Mouse (Mus musculus) large intestine, adult 2 months (tissue): ENCODE data around the gene Mdh2. TPM values are rescaled to one million over a fixed set of nuclear protein-coding genes. Genes with fewer than 3 reads are reported as not detected.

Source experiments
- DNase-seq: peaks from one replicate; pipeline ENCODE4 v3.0.0-alpha.2; 2012; ENCODE audit warnings: low read depth, low spot score
- WGBS: fragments of 180-500 bp; shearing (Covaris S2); methylation state at CpG from one replicate; pipeline ENCODE4 v1.1.7; 2018; 5-methylcytosine and 5-hydroxymethylcytosine counted together
- polyA plus RNA-seq: library from polyadenylated mRNA; depleted of rRNA; stranded (reverse); fragments of >200 nt; gene quantifications from 2 replicates; pipeline ENCODE4 v1.2.3, GENCODE M21; 2012

The Mdh2 gene
- polyA plus RNA-seq, 1 experiment: 922 TPM

DNA sequence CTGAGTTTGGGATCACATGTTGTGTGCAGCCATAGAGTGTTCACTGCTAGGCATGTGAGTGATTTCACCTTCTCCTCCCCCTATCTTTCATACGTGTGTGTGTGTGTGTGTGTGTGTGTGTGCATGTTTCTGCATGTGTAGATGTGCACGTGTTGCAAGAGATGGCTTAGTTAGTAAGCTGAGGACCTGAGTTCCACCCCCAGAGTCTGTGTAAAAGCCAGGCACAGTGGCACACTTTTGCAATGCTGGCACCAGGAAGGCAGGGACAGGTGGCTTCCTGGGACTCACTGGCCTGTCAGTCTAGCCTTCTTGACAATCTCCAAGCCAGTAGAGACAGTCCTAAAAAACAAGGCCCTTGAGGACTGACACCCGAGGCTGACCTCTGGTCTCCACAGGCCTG lies 13.3 kb upstream of the Mdh2 start:
- DNase-seq: no peak
- WGBS: 71% methylated on average over 3 of the region's 3 CpGs

DNA sequence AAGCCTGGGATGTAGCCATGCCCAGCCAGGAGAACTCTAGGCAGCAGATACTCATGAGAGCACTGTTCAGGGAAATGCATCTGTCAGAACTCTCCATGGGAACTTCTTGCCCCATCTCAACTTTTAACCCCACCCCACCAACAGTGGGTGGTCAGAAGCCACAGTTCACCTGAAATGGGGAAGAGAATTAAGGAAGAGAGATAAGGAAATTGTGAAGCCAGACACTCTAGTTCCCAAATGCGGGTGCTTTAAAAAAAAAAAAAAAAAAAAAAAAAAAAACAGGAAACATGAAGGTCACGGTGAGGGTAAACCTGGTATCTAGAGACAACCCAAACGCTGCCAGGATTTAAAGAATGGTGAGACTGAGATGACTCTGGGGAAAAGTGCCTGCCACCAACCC lies 5.8 kb upstream of the Mdh2 start:
- WGBS: 12% methylated on average over 3 of the region's 3 CpGs
- DNase-seq: no peak

DNA sequence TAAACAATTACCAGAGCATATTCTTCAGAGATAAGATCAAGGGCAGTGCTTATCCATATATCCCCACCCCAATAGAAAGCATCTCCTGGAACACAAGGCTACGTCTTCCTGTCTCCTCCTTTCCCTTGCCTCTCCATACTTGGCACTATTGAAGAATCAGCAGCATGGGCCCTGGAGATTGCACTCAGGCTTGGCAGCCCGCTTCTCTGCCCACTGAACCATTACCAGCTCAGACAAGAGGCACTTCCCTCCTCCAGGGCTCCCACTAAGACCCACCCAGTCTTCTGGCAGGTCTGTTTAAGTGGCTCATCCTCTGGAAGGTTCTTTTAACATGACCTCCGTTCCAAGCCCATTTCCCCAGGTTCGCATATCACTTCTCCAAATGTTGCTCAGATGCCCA lies 1.7 kb upstream of the Mdh2 start:
- DNase-seq: no peak
- WGBS: 89% methylated on average over 4 of the region's 4 CpGs

DNA sequence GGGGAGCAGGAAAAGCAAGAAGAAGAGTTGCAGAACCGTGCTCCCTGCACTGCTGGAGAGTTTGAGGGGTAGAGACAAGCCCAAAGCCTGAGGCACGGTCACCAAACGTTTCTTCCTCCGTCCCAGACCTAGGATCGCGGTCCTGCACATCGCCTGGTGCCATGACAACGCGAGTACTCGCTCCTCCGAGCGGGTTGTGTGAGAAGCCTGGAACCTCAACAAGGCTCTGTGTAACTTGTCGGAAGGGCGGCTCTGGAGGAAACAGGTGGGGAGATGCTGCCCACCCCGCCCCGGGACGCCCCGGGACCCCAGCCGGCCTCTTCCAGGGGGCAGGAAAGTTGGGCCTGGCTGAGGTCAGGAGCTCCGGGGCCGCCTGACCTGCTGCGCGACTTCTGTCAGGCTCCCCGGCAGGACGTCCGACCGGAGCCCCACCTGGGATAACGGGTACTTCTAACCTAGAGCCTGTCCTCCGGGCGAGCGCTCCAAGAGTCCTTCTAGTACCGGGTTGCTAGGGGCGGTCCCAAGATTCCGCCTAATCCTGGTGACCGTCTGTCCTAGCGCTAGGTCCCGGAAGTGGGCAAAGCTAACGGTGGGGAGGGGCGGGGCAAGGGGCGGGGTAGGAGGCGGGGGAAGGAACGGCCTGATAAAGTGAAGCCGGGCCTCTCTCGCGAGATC lies 347 bp upstream of the Mdh2 start, which contains the start of gene Styxl1:
Gene Styxl1, minus strand, starts transcription at position 590 of the 675 bp plus-strand sequence.
- under 1% methylated on average over 45 of the region's 45 CpGs for WGBS

DNA sequence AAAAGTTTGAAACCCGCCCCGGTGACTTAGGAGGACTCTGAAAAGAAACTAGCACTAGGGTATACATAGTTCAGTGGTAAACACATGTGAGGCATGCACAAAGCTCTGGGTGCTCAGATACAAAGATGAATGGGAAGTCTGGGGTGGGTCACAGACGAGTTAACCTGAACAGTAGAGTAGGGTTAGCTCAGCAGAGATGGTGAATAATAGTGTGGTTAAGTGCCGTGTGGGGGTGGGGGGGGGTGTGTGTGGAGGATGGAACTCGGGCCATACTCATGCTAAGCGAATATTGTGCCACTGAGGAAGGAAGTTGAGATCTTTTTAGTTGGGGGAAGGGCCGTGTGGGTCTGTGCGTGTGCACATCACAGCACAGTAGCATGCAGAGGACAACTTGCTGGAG lies 2.1 kb downstream of the Mdh2 start:
- WGBS: 67% methylated on average over 8 of the region's 8 CpGs
- DNase-seq: no peak

More for the DNA sequence above, 347 bp upstream of the Mdh2 start, which contains the start of gene Styxl1:
- DNase-seq: peak; percentile 6

DNA sequence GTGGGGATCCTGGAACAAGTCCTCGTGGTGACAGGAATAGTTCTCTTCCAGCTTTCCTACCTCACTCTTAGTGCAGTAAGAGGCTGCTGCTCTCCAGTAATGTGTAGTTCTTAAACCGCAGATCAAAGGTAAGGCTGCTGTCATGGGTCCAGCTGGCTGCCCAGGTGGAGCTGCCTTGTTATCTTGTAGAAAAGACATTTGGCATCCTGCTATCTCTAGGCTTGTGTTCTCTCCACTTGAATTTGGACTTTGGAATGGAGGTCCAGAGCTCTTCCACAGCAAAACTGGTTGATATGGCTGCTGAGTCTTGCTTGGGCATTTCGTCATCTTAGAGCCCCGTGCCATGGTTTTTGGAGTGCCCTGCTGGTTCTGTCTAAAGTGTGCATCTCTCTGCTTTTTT lies 4.6 kb downstream of the Mdh2 start:
- DNase-seq: no peak
- 74% methylated on average over 4 of the region's 4 CpGs for WGBS

DNA sequence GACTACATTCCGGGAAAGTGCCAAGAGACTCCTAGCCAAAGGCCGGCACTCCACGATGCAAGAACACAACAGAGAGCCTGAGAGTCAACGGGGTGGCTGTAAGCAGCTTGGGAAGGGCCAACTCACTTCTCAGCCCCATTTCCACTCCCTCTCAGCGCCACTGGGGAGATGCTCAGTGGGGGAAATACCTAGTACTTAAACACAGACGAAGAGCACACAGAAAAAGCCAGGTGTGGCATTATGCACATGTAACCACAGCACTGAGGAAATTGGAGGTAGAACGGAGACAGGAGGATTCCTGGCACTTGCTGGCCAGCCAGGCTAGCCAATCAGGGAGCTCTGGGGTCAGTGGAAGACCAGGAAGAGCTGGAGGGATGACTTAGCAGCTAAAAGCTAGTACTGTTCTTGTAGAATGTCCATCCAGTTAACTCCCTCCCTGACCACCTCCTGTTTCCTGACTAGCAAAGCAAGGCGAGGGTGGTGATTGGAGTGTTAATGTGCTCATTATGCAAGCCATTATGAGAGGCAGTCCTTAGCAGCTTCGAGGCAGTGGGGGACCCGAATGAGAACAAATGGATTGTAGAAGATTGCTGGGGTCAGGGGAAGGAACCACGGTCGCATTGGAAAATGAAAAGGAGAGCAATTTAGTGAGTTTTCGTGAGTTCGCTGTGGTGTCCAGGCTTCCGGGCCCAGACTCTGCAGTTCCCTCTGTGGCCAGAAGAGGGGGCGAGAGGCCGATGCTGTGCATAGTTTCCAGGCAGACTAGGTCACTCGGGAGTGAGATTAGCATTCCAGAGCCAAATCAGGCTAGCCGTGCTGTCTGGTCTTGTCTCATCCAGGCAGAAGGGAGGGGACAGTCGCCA lies 15.9 kb downstream of the Mdh2 start:
- WGBS: 19% methylated on average over 20 of the region's 20 CpGs
- DNase-seq: peak; percentile 57

DNA sequence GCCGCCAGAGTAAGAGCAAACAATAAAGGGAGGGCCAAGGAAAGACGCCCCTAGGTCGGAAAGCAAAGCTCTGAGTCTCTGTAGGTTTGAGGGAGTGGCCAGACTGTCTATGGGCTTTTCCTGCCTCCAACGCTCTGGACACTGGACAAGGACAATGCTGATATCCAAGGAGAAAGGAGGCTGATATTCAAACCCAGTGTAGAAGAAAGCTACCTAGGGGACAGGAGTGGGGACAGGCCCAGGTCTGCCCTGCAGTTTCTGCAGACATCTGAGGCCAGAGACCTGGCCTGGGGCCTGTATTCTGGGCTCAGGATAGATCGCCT lies 16.5 kb downstream of the Mdh2 start:
- DNase-seq: no peak
- WGBS: 14% methylated on average over 5 of the region's 5 CpGs

DNA sequence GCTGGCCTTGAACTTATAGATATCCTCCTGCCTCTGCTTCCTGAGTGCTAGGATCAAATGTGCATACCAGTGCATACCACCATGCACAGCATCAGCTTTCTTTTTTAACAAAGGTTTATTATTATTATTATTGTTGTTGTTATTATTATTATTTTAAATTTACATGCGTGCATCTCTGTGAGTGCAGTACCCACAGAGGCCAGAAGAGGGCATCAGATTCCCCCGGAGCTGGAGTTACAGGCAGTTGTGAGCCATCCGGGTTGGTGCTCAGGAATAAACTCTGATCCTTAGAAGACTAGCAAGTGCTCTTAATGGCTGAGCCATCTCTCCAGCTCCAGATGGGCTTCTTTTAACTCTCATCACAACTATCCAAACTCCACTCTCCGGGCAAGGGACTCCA lies 21.5 kb downstream of the Mdh2 start:
- no peak for DNase-seq
- WGBS: 49% methylated on average over 4 of the region's 4 CpGs

DNA sequence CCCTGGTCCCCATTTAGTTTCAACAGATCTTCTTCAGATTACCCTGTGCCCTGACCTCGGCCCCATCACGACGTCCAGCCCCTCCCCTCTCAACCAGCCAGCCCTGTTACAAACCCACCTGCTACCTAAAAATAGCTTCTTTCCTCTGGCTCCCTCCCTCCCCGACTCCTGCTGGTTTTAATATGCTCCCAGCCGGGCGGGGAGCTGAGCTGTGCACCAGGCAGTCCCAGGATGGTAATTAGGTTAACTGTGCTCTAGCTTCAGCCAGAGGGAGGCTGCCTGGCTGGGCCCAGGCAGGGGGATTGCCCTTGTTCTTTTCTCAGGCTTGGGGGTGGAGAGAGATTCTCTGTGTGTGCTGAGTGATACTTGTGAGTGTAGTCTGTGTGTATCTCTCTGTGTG lies 22.6 kb downstream of the Mdh2 start:
- no peak for DNase-seq
- WGBS: 6% methylated on average over 6 of the region's 6 CpGs

DNA sequence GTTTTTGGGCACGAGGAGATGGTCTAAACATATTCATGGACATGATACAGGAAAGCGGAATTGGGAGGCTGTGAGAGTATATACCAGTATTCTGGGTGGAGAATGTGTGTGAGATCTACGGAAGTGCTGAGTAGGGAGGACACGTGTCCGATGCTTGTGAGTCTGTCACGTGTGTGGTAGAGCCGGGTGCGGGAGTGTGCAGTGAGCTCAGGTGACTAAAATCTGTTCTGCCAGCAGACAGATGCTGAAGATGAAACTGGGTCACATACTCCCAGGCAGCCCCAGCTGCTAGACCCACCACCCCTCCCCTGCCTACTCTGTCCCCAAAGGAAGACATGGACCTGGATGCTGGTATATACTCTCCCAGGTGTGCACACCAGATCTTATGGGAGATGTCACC lies 24.4 kb downstream of the Mdh2 start:
- WGBS: 93% methylated on average over 8 of the region's 8 CpGs
- DNase-seq: no peak

DNA sequence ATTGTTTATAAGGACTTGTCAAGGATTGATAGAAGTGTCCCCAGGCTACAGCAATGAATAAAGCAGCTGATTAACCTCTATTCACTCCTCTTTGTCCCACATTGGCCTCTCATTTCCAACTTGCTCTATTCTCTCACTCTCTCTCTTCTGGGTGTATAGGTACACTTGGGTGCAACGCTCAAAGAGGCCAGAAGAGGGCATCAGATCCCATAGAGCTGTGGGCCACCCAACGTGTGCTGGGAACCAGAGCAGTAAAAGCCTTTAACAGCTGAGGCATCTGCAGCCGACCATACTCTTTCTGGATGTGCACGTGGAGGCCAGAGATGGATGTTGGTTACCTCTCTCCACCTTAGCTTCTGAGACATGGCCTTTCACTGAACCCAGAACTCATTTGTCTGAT lies 24.9 kb downstream of the Mdh2 start:
- 65% methylated on average over 4 of the region's 4 CpGs for WGBS

DNA sequence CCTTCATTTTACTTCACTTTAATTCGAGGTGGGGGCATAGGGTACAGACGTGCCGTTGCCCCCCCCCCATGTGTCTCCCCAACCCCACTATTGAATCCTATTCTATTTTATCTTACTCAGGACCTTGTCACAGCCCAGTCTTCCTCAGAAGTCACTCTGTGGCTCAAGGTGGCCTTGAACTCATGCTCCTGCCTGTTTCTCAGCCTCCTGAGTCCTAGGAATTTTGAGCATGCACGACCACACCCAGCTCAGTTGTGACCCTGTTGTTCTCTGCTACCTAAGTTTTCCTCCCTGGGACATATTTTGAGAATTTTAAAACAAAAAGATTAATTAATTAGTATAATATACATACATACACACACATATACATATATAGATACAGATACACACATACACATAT lies 25.4 kb downstream of the Mdh2 start:
- 63% methylated on average over 4 of the region's 4 CpGs for WGBS
- DNase-seq: no peak

More for the DNA sequence above, 24.9 kb downstream of the Mdh2 start:
- no peak for DNase-seq

DNA sequence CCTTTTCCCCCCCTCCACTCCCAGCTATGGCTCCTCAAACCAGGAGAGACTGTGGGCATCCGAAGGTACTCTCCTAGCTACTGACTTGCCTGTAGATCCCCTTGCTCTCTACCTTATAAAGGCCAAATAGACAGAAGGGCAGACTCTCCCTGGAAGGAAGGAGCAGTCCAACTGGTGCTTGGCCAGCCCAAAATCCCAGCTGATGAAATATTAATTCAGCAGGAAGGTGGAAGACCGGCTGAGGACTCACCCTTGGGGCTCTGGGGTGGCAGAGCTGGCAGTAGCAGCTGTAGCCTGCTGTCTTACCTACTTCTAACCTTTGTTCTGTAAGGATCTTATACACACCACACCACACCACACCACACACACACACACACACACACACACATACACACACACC lies 26.5 kb downstream of the Mdh2 start:
- no peak for DNase-seq
- 66% methylated on average over 2 of the region's 2 CpGs for WGBS

DNA sequence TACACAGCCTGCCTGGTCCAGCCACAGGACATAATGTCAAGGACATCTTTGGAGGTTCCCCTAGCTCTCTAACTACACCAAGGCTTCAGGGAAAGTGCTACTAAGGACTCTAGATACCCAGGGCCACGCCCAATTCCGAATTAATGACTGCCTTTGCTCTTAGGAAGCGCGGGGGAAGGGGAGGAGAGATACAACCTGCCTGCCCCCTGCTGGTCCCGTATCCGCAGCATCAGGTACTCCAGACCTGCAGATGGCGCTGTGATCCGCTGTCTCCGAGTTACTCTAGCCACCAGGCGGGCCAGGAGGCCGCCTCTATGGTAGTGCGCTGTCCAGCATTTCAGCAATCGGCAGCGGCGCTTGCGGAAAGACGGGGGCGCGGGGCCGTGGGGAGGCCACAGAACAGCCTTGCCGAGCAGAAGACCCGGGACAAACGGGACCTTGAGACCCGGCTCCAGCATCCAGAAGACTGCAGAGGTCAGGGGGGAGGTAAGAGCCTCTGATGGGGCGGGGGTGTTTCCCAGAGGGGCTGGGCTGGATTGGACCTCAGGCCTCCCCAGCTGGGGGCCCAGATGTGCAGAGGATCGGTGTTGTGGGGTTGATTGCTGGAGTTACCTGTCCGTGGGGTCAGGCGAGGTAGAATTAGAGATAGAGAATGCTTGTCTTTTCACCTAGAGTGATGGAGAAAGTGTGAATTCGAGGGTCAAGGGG lies 28.4 kb downstream of the Mdh2 start, which contains the start of gene Srrm3:
Gene Srrm3, plus strand, starts transcription at position 336 of the 708 bp plus-strand sequence.
- DNase-seq: peak; percentile 64
- 6% methylated on average over 29 of the region's 29 CpGs for WGBS

DNA sequence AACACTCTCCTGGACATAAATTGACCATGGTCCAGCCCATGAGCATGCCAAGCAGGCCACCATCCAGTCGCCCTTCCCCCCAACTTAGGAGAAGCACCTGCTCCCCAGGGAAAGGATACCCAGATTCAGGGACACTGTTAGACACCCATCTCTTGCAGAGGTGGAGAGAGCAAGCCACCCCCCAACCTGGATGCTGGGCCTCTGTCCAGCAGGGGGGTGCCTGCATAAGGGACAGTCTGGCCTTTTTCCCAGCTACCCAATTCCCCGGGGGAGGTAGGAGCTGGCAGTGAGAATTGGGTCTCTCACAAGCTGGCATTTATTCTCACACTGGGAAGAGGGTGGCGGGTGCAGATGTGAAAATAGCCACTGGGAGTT lies 29.0 kb downstream of the Mdh2 start:
- DNase-seq: no peak
- 42% methylated on average over 3 of the region's 3 CpGs for WGBS

DNA sequence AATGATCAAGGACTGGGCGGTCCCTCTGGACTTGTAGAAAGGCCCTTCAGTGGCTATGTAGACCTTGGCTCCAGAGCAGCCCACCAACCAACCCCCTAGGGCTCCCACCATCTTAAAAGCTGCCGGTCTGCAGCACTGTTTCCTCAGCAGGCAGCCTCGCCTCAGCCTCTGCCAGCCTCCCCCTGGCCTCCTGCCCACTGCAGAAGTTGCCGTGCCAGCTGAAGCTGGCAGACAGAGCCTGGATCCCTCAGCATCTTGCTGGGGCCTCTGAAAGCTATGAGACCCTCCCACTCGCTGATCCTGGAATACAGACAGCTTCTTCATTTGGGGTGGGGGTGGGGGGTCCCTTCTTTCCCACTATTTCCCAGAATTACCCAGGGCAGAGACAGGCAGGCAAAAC lies 34.7 kb downstream of the Mdh2 start:
- no peak for DNase-seq
- WGBS: 55% methylated on average over 5 of the region's 5 CpGs

DNA sequence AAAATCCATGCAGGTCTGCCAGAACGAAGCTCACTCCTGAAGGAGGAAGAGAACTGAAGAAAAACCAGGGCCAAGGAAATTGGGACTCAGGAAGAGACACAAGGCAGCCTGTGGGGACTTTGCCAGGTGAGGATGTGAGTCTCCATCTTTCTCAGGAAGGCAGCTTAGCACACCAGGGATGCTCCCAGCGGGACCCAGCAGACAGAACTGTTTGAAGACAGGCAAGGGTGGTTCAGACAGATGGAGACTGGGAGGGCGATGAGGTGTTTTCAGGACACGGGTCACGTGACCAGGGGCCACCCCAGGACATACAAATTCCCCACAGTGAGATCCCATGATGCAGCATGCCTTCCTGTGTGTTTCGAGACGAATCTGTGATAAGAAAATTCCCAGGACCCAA lies 40.2 kb downstream of the Mdh2 start:
- 45% methylated on average over 7 of the region's 7 CpGs for WGBS
- DNase-seq: no peak

DNA sequence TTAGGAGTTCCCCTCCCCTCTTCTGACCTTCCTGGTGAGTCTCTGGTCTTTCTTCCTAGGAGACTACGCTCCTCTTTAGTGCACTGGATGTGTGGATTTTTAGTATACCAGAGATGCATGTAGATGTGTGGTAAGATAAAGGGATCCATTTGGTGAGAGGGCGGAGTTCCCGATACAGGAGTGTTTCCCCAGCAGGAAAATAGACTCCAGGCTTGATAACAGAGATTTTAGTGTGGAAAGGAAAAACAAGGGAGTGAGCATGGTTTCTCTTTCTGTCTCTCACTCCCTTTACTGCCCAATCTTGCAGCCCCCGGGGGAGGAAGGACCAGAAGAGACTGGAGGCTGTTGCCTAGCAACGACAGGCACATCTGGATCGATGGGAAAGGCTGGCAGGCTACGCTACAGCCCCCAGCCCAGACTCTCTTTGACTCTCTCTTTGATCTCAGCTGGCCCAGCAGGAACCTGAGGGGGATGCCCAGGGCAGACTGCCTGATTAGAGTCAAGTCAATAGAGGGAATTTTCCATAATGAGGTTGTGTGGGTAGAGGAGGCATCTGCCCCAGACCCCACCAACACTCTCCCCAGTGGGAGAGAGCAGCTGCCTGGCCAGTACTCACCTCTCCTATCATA lies 44.1 kb downstream of the Mdh2 start:
- no peak for DNase-seq
- WGBS: 32% methylated on average over 7 of the region's 7 CpGs

DNA sequence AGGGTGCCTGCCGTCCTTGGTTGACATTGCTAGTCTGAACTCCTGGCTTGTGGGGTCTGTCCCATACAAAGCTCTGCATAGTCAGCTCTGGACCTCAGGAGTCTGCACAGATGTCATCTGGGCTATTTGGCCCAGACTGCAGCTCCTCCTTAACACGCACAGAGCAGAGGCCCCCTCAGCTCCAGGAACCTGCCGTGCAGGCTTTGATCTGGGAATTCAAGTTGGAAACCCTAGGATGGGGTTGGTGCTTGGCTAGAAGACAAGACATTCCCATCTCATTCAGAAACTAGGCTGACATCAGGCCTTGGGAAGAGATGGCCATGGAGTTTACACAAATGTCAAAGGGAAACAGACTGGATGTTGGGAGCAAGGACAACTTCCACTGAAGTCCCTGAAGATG lies 46.2 kb downstream of the Mdh2 start:
- no peak for DNase-seq
- WGBS: 37% methylated on average over 3 of the region's 3 CpGs
